Mouse (Mus musculus) layer of hippocampus, postnatal 25 days (tissue): ENCODE measurements at regions not wholly inside any gene's neighbourhood (a gene's known extent, or its start where the extent isn't known, plus 50 kb on each side); places are given as distances from the start of the nearest gene placed in this dataset.

Experiments
- DNase-seq, 2 experiments: peaks; one replicate each; pipeline ENCODE4 v3.0.0; 2022; ENCODE audit warnings: mixed read lengths in 2 of 2, low spot score in 1 of 2; ENCODE audit errors: extremely low spot score in 1 of 2

DNA sequence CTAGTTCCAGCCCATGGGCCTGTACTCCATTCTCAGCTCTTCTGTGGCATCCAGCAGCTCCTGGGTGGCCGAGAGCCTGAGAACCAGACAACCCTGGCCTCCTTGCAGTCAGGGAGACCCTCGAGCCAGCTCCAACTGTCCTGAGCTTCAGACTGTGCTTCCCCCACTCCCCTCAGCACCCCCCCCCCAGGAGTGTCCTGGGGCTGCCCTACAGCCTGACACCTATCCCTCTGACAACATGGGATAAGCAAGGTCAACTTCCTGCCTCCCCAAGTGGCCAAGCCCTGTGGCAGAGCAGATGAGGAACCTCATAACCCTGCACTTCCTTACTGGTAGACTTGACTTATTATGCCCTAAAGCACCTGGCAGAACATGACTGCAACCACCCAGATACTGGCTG lies 823.1 kb upstream of the Tenm2 start:
- DNase-seq: no peak

- DNase-seq: no peak
Observed at GRCm38 (mm10) chr11:38036582-38036981, 800.8 kb upstream of the Tenm2 start.

- DNase-seq: no peak
Observed at GRCm38 (mm10) chr11:38034526-38035286, 798.9 kb upstream of the Tenm2 start.

GRCm38 (mm10) chr11:38021704-38022103 lies 785.9 kb upstream of the Tenm2 start:
- DNase-seq: no peak

DNA sequence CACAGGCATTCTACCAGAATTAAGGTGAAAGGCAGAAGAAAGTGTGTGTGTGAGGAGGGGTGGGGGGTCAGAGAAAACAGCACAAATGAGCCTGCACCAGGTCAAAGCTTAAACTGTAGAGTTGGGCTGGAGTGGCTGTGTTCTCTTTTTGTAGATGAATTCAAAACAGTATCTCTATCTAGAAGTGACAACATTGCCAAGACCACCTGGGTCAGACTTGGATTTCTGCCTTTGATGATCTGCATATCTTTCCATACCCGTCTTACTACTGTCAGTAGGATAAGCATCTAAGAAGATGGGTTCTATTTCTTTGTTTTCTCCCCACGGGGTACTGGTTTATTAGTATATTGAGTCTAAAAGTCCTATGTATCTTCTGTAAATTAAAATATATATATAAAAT lies 742.4 kb upstream of the Tenm2 start:
- DNase-seq: no peak

- no peak for DNase-seq
Observed at GRCm38 (mm10) chr11:37936439-37937134, 700.8 kb upstream of the Tenm2 start.

DNA sequence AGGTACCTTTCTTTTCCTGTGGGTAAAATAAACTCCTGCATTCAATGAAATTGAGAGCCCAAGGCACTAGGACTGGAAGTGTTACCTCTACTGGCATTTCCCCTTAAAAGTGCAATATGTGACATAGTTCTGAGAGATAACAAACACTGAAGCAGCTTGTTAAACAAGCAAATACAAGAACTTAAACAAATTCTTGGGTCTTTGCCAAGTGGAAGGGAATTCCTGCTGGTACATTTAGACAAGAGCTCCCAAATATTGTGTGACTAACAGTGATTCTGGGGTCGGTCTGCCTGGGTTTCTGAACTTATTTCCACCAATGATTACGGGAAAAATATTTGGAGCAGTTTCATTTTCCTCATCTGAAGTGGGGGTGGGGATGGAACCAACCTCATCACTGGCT lies 677.4 kb upstream of the Tenm2 start:
- no peak for DNase-seq

GRCm38 (mm10) chr11:37904991-37905390 lies 669.2 kb upstream of the Tenm2 start:
- DNase-seq: no peak

GRCm38 (mm10) chr11:37897713-37898112 lies 661.9 kb upstream of the Tenm2 start:
- no peak for DNase-seq

- no peak for DNase-seq
Observed at GRCm38 (mm10) chr11:37882717-37883116, 647.0 kb upstream of the Tenm2 start.

GRCm38 (mm10) chr11:37837301-37837700 lies 601.5 kb upstream of the Tenm2 start:
- DNase-seq: no peak

GRCm38 (mm10) chr11:37830975-37831374 lies 595.2 kb upstream of the Tenm2 start:
- DNase-seq: no peak

- DNase-seq: no peak
Observed at GRCm38 (mm10) chr11:37806761-37807160, 571.0 kb upstream of the Tenm2 start.

DNA sequence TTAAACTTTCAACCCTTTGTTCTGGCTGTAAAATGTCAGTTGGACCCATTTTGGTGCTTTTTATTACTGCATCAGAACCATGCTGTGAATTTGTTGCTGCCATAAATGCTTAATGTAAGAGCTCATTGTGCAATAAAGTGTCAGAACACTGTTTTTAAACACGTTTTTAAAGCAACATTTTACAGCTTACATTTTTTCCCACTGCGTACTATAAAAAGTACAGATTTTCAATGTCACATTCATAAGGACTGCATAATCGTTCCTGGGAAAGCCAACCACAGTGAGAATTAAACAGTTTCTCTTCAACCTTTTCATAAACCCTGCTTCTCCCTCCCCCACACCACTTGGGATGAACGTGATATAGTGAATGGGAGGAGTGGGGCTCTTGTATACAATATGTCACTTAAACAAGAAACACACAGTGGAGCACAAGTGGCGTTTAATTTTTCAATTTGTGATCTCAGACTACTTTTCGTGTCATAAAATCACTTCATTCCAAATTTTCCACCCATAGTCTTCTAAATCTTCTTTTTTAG lies 563.1 kb upstream of the Tenm2 start:
- DNase-seq: no peak

DNA sequence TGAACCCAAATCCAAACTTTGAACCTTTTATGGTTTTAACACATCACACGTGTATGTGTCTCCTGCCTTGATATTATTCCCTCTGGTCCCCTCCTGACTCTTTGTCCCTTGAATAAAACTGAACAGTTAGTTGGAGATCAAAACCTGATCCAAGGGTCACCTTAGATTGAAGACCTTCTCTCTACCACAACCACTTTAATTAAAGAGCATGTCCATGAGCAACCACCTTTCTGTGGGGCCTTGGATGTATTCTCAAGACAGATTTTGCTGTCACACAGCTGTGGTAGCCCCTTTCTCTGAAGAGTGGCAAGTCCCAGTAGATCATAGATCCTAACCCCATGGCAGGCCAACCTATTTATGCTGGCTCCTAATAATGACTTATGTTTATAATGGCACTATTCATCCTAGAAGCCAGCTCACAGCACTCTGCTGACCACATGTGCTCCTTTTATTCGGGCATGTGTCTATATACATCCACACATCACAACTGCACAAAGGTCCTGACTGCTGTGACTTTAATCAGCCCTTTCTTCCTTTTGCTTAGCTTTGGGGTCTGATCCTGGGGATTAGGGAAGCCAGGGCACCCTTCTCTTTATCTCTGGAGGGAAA lies 536.8 kb upstream of the Tenm2 start:
- DNase-seq: no peak

GRCm38 (mm10) chr11:37770881-37771280 lies 535.1 kb upstream of the Tenm2 start:
- DNase-seq: no peak

- DNase-seq: no peak
Observed at GRCm38 (mm10) chr11:37768121-37768520, 532.4 kb upstream of the Tenm2 start.

DNA sequence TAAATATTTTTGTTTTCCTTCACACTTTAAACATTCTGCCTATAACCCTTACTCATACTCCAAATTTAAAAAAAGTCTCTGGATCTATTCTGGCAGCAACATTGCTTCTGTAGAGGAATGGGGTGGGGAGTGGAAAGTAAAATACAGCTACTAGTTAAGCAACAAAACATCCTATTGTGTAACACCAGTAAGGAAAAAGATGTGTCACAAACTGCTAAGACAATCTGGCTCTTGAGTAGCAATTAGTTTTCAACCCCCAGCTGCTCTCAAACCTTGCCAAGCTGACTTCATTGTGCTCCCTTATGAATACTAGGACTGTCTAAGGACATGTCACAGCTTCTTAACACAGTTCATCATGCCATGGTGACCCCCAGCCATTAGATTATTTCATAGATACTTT lies 500.2 kb upstream of the Tenm2 start:
- DNase-seq: no peak

GRCm38 (mm10) chr11:37735501-37735900 lies 499.7 kb upstream of the Tenm2 start:
- no peak for DNase-seq

DNA sequence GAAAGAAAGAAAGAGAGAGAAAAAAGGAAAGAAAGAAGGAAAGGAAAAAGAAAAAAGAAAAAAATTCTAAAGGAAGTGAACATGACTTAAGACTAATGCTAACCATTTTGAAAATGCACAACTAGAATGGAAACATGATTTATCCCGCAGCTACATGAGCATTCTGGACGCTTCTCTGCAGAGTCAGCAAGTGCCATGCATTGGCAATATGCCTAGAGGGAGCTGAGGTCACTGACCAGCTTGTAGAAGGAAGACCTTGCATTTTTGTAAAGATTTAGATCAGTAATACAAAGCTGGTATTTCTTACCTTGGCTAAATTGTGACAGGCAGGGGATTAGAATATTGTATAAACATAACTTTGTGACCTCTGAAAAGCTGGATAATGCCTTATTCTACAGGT lies 461.2 kb upstream of the Tenm2 start:
- no peak for DNase-seq

DNA sequence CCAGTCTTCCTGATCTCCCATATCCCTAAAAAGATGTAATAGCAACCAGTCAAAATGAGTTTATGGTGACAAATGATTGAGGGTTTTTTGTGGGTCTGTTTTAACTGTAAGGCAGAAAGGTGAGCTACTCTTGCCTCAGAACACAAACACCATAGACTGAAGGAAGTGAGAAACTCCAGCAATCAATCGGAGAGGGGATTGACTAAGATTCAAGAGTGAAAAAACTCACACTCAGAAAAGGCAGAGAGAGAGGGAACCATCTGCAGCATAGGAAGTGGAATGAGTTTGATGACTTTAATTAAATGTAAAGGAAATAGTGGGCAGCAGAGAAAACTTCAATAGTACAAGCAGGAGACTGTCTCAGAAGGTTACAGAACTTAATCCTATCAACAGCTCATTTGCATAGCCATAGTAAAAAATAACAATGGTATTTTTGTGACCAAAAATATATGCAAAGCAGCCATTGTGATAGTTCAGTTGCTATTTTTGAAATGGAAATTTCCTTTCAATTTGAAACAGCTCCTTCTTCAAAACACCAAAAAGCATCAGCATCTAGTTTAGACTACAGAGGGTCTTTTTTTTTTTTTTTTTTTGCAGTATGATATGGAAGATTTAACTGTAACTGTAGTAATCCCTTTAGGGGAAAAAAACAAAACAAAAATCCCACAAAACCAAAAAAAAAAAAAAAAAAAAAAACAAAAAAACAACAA lies 442.9 kb upstream of the Tenm2 start:
- no peak for DNase-seq
